Mouse (Mus musculus) lung, embryonic 16.5 days (tissue): ENCODE data around the gene Mecom. TPM values are rescaled to one million over a fixed set of nuclear protein-coding genes. Genes with fewer than 3 reads are reported as not detected.
A peak's percentile ranks its signal among the peaks of the same experiment; 100 is the strongest.

Experiments used
- ATAC-seq: fragments of 200-750 bp; cut with Nextera tagmentation; 2 replicates; pipeline ENCODE4 v1.8.0; 2017; ENCODE audit warnings: low read depth, mild to moderate bottlenecking, moderate library complexity
- H3K27ac ChIP-seq: fragments of 300-500 bp; sonication (generic); 2 replicates; pipeline ENCODE4 v1.5.1; 2014; ENCODE audit warnings: mild to moderate bottlenecking, control low read depth, low read length
- H3K27me3 ChIP-seq: fragments of 300-500 bp; sonication (generic); 2 replicates; pipeline ENCODE4 v1.6.1; 2014; ENCODE audit warnings: low read depth, low read length, mixed read lengths; ENCODE audit not compliant: control insufficient read depth, insufficient read depth
- H3K36me3 ChIP-seq: fragments of 300-500 bp; sonication (generic); 2 replicates; pipeline ENCODE4 v1.6.1; 2014; ENCODE audit warnings: low read length; ENCODE audit not compliant: control insufficient read depth, insufficient read depth
- H3K4me1 ChIP-seq: fragments of 300-500 bp; sonication (generic); replicated peaks from 2 replicates; pipeline ENCODE4 v1.6.1; 2014; ENCODE audit warnings: low read length, mixed read lengths; ENCODE audit not compliant: control insufficient read depth, insufficient read depth
- H3K4me2 ChIP-seq: fragments of 300-500 bp; sonication (generic); 2 replicates; pipeline ENCODE4 v1.6.1; 2014; ENCODE audit warnings: low read depth, low read length, control low read depth
- H3K4me3 ChIP-seq: fragments of 300-500 bp; sonication (generic); 2 replicates; pipeline ENCODE4 v1.5.1; 2014; ENCODE audit warnings: mild to moderate bottlenecking, low read length, control low read depth
- H3K9ac ChIP-seq: fragments of 300-500 bp; sonication (generic); 2 replicates; pipeline ENCODE4 v1.6.1; 2014; ENCODE audit warnings: low read length, control low read depth
- H3K9me3 ChIP-seq: fragments of 300-500 bp; sonication (generic); 2 replicates; pipeline ENCODE4 v1.6.1; 2016; ENCODE audit warnings: low read length; ENCODE audit not compliant: control insufficient read depth
- WGBS: fragments of 180-500 bp; shearing (Covaris S2); extraction: QIAGEN DNeasy Blood & Tissue Kit; methylation state at CpG from one replicate; pipeline ENCODE4 v1.1.7; 2014; 5-methylcytosine and 5-hydroxymethylcytosine counted together
- polyA plus RNA-seq: library from polyadenylated mRNA; unstranded; fragments of >200 nt; fragmentation: Nextera tagmentation; extraction: Ambion mirVana; gene quantifications from 2 replicates; pipeline ENCODE4 v1.2.1, GENCODE M21; 2015

Mecom gene
- polyA plus RNA-seq, 1 experiment from 2014 or later: 73.4 TPM

- no peak overlapping the region for H3K4me3 ChIP-seq
- H3K4me2 ChIP-seq: 0 out of 2 replicates have a peak overlapping the region, but pooled peaks have one; percentile 12
- H3K4me1 ChIP-seq: peaks cover 40% of the 10 kb centered on the region
- no peaks in the 10 kb centered on the region for H3K36me3 ChIP-seq
- ATAC-seq: peak; percentile 39; the same call in 1 of the 2 replicates
- peak overlapping the region; percentile 24; the same call in 1 of the 2 replicates for H3K27ac ChIP-seq
- H3K9me3 ChIP-seq: no peaks in the 10 kb centered on the region
- H3K27me3 ChIP-seq: no peaks in the 10 kb centered on the region
- 75% methylated on average over 4 of the region's 4 CpGs for WGBS
- H3K9ac ChIP-seq: no peak overlapping the region
Measured at GRCm38 (mm10) chr3:30248656-30249384, 299.0 kb downstream of the Mecom start.

- peaks cover 42% of the 10 kb centered on the region for H3K4me1 ChIP-seq
- H3K36me3 ChIP-seq: no peaks in the 10 kb centered on the region
- no peak overlapping the region for H3K9ac ChIP-seq
- peak overlapping the region; percentile 82 for H3K27ac ChIP-seq
- no peak for ATAC-seq
- peak overlapping the region; percentile 33 for H3K4me2 ChIP-seq
- H3K9me3 ChIP-seq: no peaks in the 10 kb centered on the region
- H3K4me3 ChIP-seq: no peak overlapping the region
- WGBS: 57% methylated on average over 5 of the region's 5 CpGs
- H3K27me3 ChIP-seq: no peaks in the 10 kb centered on the region
Measured at GRCm38 (mm10) chr3:30247256-30247655, 300.6 kb downstream of the Mecom start.

- no peaks in the 10 kb centered on the region for H3K9me3 ChIP-seq
- H3K36me3 ChIP-seq: no peaks in the 10 kb centered on the region
- peaks cover 44% of the 10 kb centered on the region for H3K4me1 ChIP-seq
- H3K27ac ChIP-seq: peak overlapping the region; percentile 82
- H3K4me3 ChIP-seq: no peak overlapping the region
- H3K4me2 ChIP-seq: peak overlapping the region; percentile 9
- no peaks in the 10 kb centered on the region for H3K27me3 ChIP-seq
- 36% methylated on average over 12 of the region's 12 CpGs for WGBS
- ATAC-seq: peak; percentile 78
- no peak overlapping the region for H3K9ac ChIP-seq
Measured at GRCm38 (mm10) chr3:30246431-30247041, 301.3 kb downstream of the Mecom start.

DNA sequence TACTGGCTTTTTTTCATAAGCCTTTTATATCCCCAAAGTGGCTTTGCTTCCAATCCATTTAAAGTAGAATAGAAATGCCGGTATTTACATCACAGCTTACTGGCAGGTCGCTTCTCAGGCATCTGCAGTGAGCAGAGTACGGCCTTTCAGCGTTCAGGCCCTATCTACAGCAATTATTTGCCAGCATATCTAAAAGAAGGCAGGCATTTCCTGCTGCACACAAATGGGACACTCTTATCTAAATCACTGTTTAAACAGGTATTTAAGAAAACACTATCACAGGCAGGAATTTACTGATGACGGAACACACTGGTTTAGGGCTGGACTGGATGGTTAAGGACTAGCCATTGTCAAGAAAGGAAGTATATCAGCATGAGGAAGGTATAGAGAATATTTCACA is 301.9 kb downstream of the Mecom start:
- WGBS: 32% methylated on average over 5 of the region's 5 CpGs
- H3K36me3 ChIP-seq: no peaks in the 10 kb centered on the region
- no peak overlapping the region for H3K9ac ChIP-seq
- H3K4me1 ChIP-seq: peaks cover 44% of the 10 kb centered on the region
- peak; percentile 80 for ATAC-seq
- H3K27ac ChIP-seq: peak overlapping the region; percentile 82
- H3K4me2 ChIP-seq: peak overlapping the region; percentile 9; the same call in 1 of the 2 replicates
- H3K4me3 ChIP-seq: no peak overlapping the region
- H3K9me3 ChIP-seq: no peaks in the 10 kb centered on the region
- H3K27me3 ChIP-seq: no peaks in the 10 kb centered on the region

- Histone ChIP-seq H3K9me3 (no peaks in the 10 kb centered on the region), H3K4me3 (no peak overlapping the region), H3K27me3 (no peaks in the 10 kb centered on the region), H3K27ac (peak overlapping the region; percentile 82), H3K36me3 (no peaks in the 10 kb centered on the region), H3K4me1 (peaks cover 44% of the 10 kb centered on the region), H3K9ac (0 out of 2 replicates have a peak overlapping the region, but pooled peaks have one; percentile 14), H3K4me2 (no peak overlapping the region)
- peak; percentile 16; the same call in 1 of the 2 replicates for ATAC-seq
- WGBS: 8% methylated on average over 7 of the region's 7 CpGs
Measured at GRCm38 (mm10) chr3:30244401-30244871, 303.4 kb downstream of the Mecom start.

GRCm38 (mm10) chr3:30243776-30244275 is 304.0 kb downstream of the Mecom start:
- no peak overlapping the region for H3K4me3 ChIP-seq
- no peak overlapping the region for H3K9ac ChIP-seq
- H3K4me1 ChIP-seq: peaks cover 40% of the 10 kb centered on the region
- H3K4me2 ChIP-seq: no peak overlapping the region
- H3K9me3 ChIP-seq: no peaks in the 10 kb centered on the region
- WGBS: 49% methylated on average over 8 of the region's 8 CpGs
- H3K27ac ChIP-seq: peak overlapping the region; percentile 82
- H3K36me3 ChIP-seq: no peaks in the 10 kb centered on the region
- no peak for ATAC-seq
- H3K27me3 ChIP-seq: no peaks in the 10 kb centered on the region

DNA sequence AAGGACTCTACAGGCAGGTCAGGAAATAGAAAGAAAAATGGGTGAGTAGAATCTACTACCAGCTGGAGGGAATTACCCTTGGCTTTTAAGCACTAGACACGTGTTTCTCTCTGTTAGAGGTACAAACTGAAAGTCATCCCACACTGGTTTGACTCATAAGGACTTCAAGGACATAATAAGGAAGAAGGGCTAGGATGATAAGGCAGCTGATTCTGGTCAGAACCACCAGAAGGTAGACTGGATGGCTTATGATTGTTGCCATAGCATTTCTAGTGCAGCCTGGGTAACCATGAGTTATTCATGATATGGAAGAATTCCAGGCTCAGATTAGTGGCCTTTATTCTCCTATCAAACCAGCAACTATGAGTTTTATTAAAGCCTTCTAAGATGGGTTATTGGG is 308.4 kb downstream of the Mecom start:
- WGBS: 80% methylated on average over 1 of the region's 1 CpGs
- peaks cover 10% of the 10 kb centered on the region for H3K4me1 ChIP-seq
- no peak overlapping the region for H3K27ac ChIP-seq
- no peak for ATAC-seq
- no peaks in the 10 kb centered on the region for H3K27me3 ChIP-seq
- H3K4me2 ChIP-seq: no peak overlapping the region
- no peak overlapping the region for H3K9ac ChIP-seq
- H3K36me3 ChIP-seq: no peaks in the 10 kb centered on the region
- H3K9me3 ChIP-seq: no peaks in the 10 kb centered on the region
- no peak overlapping the region for H3K4me3 ChIP-seq

DNA sequence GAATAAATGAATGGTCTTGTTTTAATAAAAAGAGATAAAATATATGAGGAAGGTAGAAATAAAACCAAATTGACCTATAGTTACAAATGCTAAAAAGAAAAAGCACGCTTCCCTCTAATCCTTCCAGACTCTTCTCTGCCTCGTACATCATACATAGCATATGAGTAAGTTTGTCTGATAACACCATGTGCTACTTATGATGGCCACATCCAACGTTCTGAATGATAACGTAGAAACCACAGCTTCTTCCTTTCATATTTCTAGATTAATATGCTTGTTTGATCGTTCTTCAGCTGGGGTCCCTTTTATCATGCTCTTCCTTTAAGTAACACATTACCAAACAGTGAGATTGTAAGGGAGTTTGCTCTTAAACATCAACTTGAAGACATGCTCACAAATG is 310.3 kb downstream of the Mecom start:
- 84% methylated on average over 5 of the region's 5 CpGs for WGBS
- H3K9ac ChIP-seq: no peak overlapping the region
- no peaks in the 10 kb centered on the region for H3K36me3 ChIP-seq
- no peaks in the 10 kb centered on the region for H3K27me3 ChIP-seq
- H3K4me3 ChIP-seq: no peak overlapping the region
- no peak overlapping the region for H3K4me2 ChIP-seq
- H3K4me1 ChIP-seq: 0 out of 2 replicates have a peak, but pooled peaks cover 2% of the 10 kb centered on the region
- H3K27ac ChIP-seq: no peak overlapping the region
- no peaks in the 10 kb centered on the region for H3K9me3 ChIP-seq
- ATAC-seq: no peak

- no peak for ATAC-seq
- H3K4me3 ChIP-seq: no peak overlapping the region
- 93% methylated on average over 1 of the region's 1 CpGs for WGBS
Measured at GRCm38 (mm10) chr3:30234018-30234417, 313.8 kb downstream of the Mecom start.

More at GRCm38 (mm10) chr3:30234018-30234417, 313.8 kb downstream of the Mecom start:
- Histone ChIP-seq H3K4me2 (no peak overlapping the region), H3K9me3 (no peaks in the 10 kb centered on the region), H3K9ac (no peak overlapping the region), H3K27ac (no peak overlapping the region), H3K4me1 (peaks cover 2% of the 10 kb centered on the region; the same call in 1 of the 2 replicates), H3K27me3 (no peaks in the 10 kb centered on the region), H3K36me3 (no peaks in the 10 kb centered on the region)
